Mouse (Mus musculus): ENCODE results near the gene Tnfaip1.
"Not testable (repeated sequence)": the region's sequence is repeated elsewhere in the genome, so short reads cannot be mapped to it uniquely, and the experiment has no call there.

Gene Tnfaip1

GRCm38 (mm10) chr11:78535376-78536079 lies 604 bp downstream of the Tnfaip1 start:
- no peak for DNase-seq

- no peak for DNase-seq
Observed at GRCm38 (mm10) chr11:78534516-78534915, 1.6 kb downstream of the Tnfaip1 start.

- not testable (repeated sequence) for DNase-seq
Observed at GRCm38 (mm10) chr11:78531515-78531914, 4.6 kb downstream of the Tnfaip1 start.

- no peak for DNase-seq
Observed at GRCm38 (mm10) chr11:78531046-78531445, 5.1 kb downstream of the Tnfaip1 start.

GRCm38 (mm10) chr11:78530001-78530400 lies 6.1 kb downstream of the Tnfaip1 start:
- no peak for DNase-seq

- no peak for DNase-seq
Observed at GRCm38 (mm10) chr11:78528714-78529113, 7.4 kb downstream of the Tnfaip1 start.

- no peak for DNase-seq
Observed at GRCm38 (mm10) chr11:78524838-78525237, 11.3 kb downstream of the Tnfaip1 start.

- DNase-seq, result no peak
Observed at GRCm38 (mm10) chr11:78523241-78523955, 12.7 kb downstream of the Tnfaip1 start.

- DNase-seq, result no peak
Observed at GRCm38 (mm10) chr11:78522481-78522997, 13.6 kb downstream of the Tnfaip1 start.

GRCm38 (mm10) chr11:78521880-78522279 lies 14.3 kb downstream of the Tnfaip1 start:
- DNase-seq, result no peak

- no peak for DNase-seq
Observed at GRCm38 (mm10) chr11:78518931-78519330, 17.2 kb downstream of the Tnfaip1 start.

GRCm38 (mm10) chr11:78515549-78516325 lies 20.4 kb downstream of the Tnfaip1 start:
- DNase-seq, result no peak

- no peak for DNase-seq
Observed at GRCm38 (mm10) chr11:78513106-78513790, 22.9 kb downstream of the Tnfaip1 start.

GRCm38 (mm10) chr11:78512025-78512957 lies 23.8 kb downstream of the Tnfaip1 start, which contains the start of the genes Tmem199 and Poldip2:
TSS of gene Tmem199 (minus strand) at chr11:78512172.
TSS of gene Poldip2 (plus strand) at chr11:78512193.
- DNase-seq, result peak; percentile 90

- peak; percentile 18 for DNase-seq
Observed at GRCm38 (mm10) chr11:78509148-78509547, 27.0 kb downstream of the Tnfaip1 start.

GRCm38 (mm10) chr11:78505430-78505829 lies 30.7 kb downstream of the Tnfaip1 start:
- DNase-seq, result no peak

- DNase-seq, result no peak
Observed at GRCm38 (mm10) chr11:78502909-78503650, 33.1 kb downstream of the Tnfaip1 start, which contains the start of gene Sebox. TSS of gene Sebox (plus strand) at chr11:78503447.

GRCm38 (mm10) chr11:78501529-78501928 lies 34.6 kb downstream of the Tnfaip1 start:
- DNase-seq, result no peak

- no peak for DNase-seq
Observed at GRCm38 (mm10) chr11:78500623-78501202, 35.4 kb downstream of the Tnfaip1 start.

GRCm38 (mm10) chr11:78499543-78499942 lies 36.6 kb downstream of the Tnfaip1 start:
- DNase-seq, result no peak

All from thymus, postnatal 25 days (tissue).